Mouse (Mus musculus): ENCODE results near the gene Sh3bgrl2. TPM values are rescaled to one million over a fixed set of nuclear protein-coding genes. Genes with fewer than 3 reads are reported as not detected.

Gene Sh3bgrl2
- polyA plus RNA-seq, 1 experiment, result not detected

- no peak overlapping the region for H3K27ac ChIP-seq (ENCODE audit: insufficient read depth, low read depth, low read length)
- no peak for TF ChIP-seq POLR2A (IDR thresholded peaks at IDR 0.05; ENCODE audit: insufficient read depth, low read depth, low read length)
- no peak for TF ChIP-seq CTCF (IDR thresholded peaks at IDR 0.05; ENCODE audit: insufficient read depth, low read depth, low read length)
- H3K4me1 ChIP-seq (ENCODE audit: control insufficient read depth, insufficient read depth, low read length), result no peaks in the 10 kb centered on the region; the same call in 1 of the 2 replicates
- WGBS, result 85% methylated on average over 5 of the region's 5 CpGs
- no peak overlapping the region for H3K4me3 ChIP-seq (ENCODE audit: insufficient read depth, low read depth, low read length)
These were observed 77.0 kb downstream of the Sh3bgrl2 start for GRCm38 (mm10) chr9:83625085-83625484.

- TF ChIP-seq POLR2A (IDR thresholded peaks at IDR 0.05; ENCODE audit: insufficient read depth, low read depth, low read length) (no peak), CTCF (IDR thresholded peaks at IDR 0.05; ENCODE audit: insufficient read depth, low read depth, low read length) (no peak)
- 50% methylated on average over 19 of the region's 19 CpGs for WGBS
- Histone ChIP-seq H3K4me3 (ENCODE audit: insufficient read depth, low read depth, low read length) (no peak overlapping the region), H3K4me1 (ENCODE audit: control insufficient read depth, insufficient read depth, low read length) (no peaks in the 10 kb centered on the region; the same call in 1 of the 2 replicates), H3K27ac (ENCODE audit: insufficient read depth, low read depth, low read length) (no peak overlapping the region)
These were observed 80.8 kb downstream of the Sh3bgrl2 start for GRCm38 (mm10) chr9:83628669-83629612.

- 80% methylated on average over 6 of the region's 6 CpGs for WGBS
- Histone ChIP-seq H3K4me3 (ENCODE audit: insufficient read depth, low read depth, low read length) (no peak overlapping the region), H3K27ac (ENCODE audit: insufficient read depth, low read depth, low read length) (no peak overlapping the region), H3K4me1 (ENCODE audit: control insufficient read depth, insufficient read depth, low read length) (no peaks in the 10 kb centered on the region; the same call in 1 of the 2 replicates)
- no peak for TF ChIP-seq POLR2A (IDR thresholded peaks at IDR 0.05; ENCODE audit: insufficient read depth, low read depth, low read length)
- no peak for TF ChIP-seq CTCF (IDR thresholded peaks at IDR 0.05; ENCODE audit: insufficient read depth, low read depth, low read length)
These were observed 82.2 kb downstream of the Sh3bgrl2 start for GRCm38 (mm10) chr9:83630341-83630740.

- no peak overlapping the region for H3K4me3 ChIP-seq (ENCODE audit: insufficient read depth, low read depth, low read length)
- TF ChIP-seq POLR2A (IDR thresholded peaks at IDR 0.05; ENCODE audit: insufficient read depth, low read depth, low read length) (no peak), CTCF (IDR thresholded peaks at IDR 0.05; ENCODE audit: insufficient read depth, low read depth, low read length) (no peak)
- 53% methylated on average over 5 of the region's 5 CpGs for WGBS
- H3K27ac ChIP-seq (ENCODE audit: insufficient read depth, low read depth, low read length), result no peak overlapping the region
- H3K4me1 ChIP-seq (ENCODE audit: control insufficient read depth, insufficient read depth, low read length), result peaks cover 3% of the 10 kb centered on the region; the same call in 1 of the 2 replicates
These were observed 83.8 kb downstream of the Sh3bgrl2 start for GRCm38 (mm10) chr9:83631920-83632319.

DNA sequence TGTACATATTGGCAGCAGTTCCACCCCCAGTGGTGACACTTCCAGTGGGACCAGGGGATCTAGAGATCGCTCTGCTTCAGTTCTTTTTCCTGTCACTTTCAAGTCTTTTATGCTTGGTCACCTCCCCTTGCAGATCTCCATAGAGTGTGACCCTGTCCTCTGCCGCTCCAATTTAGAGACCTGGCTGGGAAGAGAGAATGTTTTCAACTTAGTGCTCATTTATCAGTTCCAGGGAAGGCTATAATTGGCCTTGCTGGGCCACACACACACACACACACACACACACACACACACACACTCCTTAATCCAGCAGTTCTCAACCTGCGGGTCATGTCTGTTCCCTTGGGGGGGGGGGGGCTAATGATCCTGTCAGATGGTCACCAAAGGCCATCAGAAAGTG lies 86.6 kb downstream of the Sh3bgrl2 start:
- 66% methylated on average over 3 of the region's 3 CpGs for WGBS
- TF ChIP-seq POLR2A (IDR thresholded peaks at IDR 0.05; ENCODE audit: insufficient read depth, low read depth, low read length), result no peak
- no peak for TF ChIP-seq CTCF (IDR thresholded peaks at IDR 0.05; ENCODE audit: insufficient read depth, low read depth, low read length)
- H3K4me3 ChIP-seq (ENCODE audit: insufficient read depth, low read depth, low read length), result no peak overlapping the region
- no peak overlapping the region for H3K27ac ChIP-seq (ENCODE audit: insufficient read depth, low read depth, low read length)
- H3K4me1 ChIP-seq (ENCODE audit: control insufficient read depth, insufficient read depth, low read length), result peaks cover 3% of the 10 kb centered on the region; the same call in 1 of the 2 replicates

GRCm38 (mm10) chr9:83635997-83636396 lies 87.9 kb downstream of the Sh3bgrl2 start:
- Histone ChIP-seq H3K4me3 (ENCODE audit: insufficient read depth, low read depth, low read length) (no peak overlapping the region), H3K4me1 (ENCODE audit: control insufficient read depth, insufficient read depth, low read length) (peaks cover 3% of the 10 kb centered on the region; the same call in 1 of the 2 replicates), H3K27ac (ENCODE audit: insufficient read depth, low read depth, low read length) (no peak overlapping the region)
- WGBS, result 23% methylated on average over 7 of the region's 7 CpGs
- no peak for TF ChIP-seq CTCF (IDR thresholded peaks at IDR 0.05; ENCODE audit: insufficient read depth, low read depth, low read length)
- no peak for TF ChIP-seq POLR2A (IDR thresholded peaks at IDR 0.05; ENCODE audit: insufficient read depth, low read depth, low read length)

- 60% methylated on average over 4 of the region's 4 CpGs for WGBS
- no peak overlapping the region for H3K4me3 ChIP-seq (ENCODE audit: insufficient read depth, low read depth, low read length)
- TF ChIP-seq POLR2A (IDR thresholded peaks at IDR 0.05; ENCODE audit: insufficient read depth, low read depth, low read length), result no peak
- no peak for TF ChIP-seq CTCF (IDR thresholded peaks at IDR 0.05; ENCODE audit: insufficient read depth, low read depth, low read length)
- no peak overlapping the region for H3K27ac ChIP-seq (ENCODE audit: insufficient read depth, low read depth, low read length)
- H3K4me1 ChIP-seq (ENCODE audit: control insufficient read depth, insufficient read depth, low read length), result no peaks in the 10 kb centered on the region
These were observed 95.0 kb downstream of the Sh3bgrl2 start for GRCm38 (mm10) chr9:83643139-83643538.

GRCm38 (mm10) chr9:83643833-83644232 lies 95.7 kb downstream of the Sh3bgrl2 start:
- no peak for TF ChIP-seq POLR2A (IDR thresholded peaks at IDR 0.05; ENCODE audit: insufficient read depth, low read depth, low read length)
- no peak for TF ChIP-seq CTCF (IDR thresholded peaks at IDR 0.05; ENCODE audit: insufficient read depth, low read depth, low read length)
- H3K4me3 ChIP-seq (ENCODE audit: insufficient read depth, low read depth, low read length), result no peak overlapping the region
- H3K27ac ChIP-seq (ENCODE audit: insufficient read depth, low read depth, low read length), result no peak overlapping the region
- whole genome bisulfite sequencing, result 48% methylated on average over 4 of the region's 4 CpGs
- H3K4me1 ChIP-seq (ENCODE audit: control insufficient read depth, insufficient read depth, low read length), result no peaks in the 10 kb centered on the region

DNA sequence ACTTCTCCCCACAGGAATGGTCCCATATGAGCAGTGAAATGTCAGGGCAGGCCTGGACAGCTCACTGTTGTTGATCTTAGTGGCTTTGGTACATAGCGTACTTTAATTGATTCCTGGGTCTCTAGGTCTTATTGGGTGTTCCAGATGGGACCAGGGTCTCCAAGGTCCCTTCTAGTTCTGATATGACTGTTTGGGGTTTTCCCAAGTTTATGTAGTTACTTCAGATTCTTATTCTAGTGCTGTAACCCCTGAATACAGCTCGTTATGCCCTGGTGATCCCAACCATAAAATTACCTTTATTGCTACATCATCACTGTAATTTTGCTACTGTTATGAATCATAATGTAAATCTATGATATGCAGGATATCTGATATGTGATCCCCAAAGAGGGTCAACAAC lies 98.1 kb downstream of the Sh3bgrl2 start:
- H3K4me3 ChIP-seq (ENCODE audit: insufficient read depth, low read depth, low read length), result no peak overlapping the region
- TF ChIP-seq CTCF (IDR thresholded peaks at IDR 0.05; ENCODE audit: insufficient read depth, low read depth, low read length) (no peak), POLR2A (IDR thresholded peaks at IDR 0.05; ENCODE audit: insufficient read depth, low read depth, low read length) (no peak)
- H3K4me1 ChIP-seq (ENCODE audit: control insufficient read depth, insufficient read depth, low read length), result no peaks in the 10 kb centered on the region
- H3K27ac ChIP-seq (ENCODE audit: insufficient read depth, low read depth, low read length), result no peak overlapping the region
- WGBS, result 96% methylated on average over 2 of the region's 2 CpGs

Measured in olfactory bulb, adult 2 months (tissue).